Mouse (Mus musculus) embryonic stem cell, embryonic (primary cell): ENCODE data around the gene Akt1s1.

ENCODE experiments used
- CTCF ChIA-PET, 4 experiments: fragments of 300-600 bp in 2 of 4; fragments of 350-600 bp in 2 of 4; sonication (Branson Sonifier 250); formaldehyde crosslinking; loops; one replicate each; lab custom pipeline; 2022; ENCODE audit warnings: inconsistent platforms in 2 of 4; lab: Charles Lee
- POLR2A ChIA-PET, 4 experiments: fragments of 300-600 bp in 2 of 4; fragments of 350-600 bp in 2 of 4; sonication (Branson Sonifier 250); formaldehyde crosslinking; loops; one replicate each; lab custom pipeline; 2022; ENCODE audit warnings: antibody characterized with exemption in 4 of 4, inconsistent platforms in 1 of 4; lab: Charles Lee

Gene Akt1s1

GRCm38 (mm10) chr7:44839491-44840191 lies 9.2 kb upstream of the Akt1s1 start:
- ChIA-PET CTCF (interaction anchor here in 2 of 4 experiments (0.7 to 2.2 kb wide), 7 partner anchors 9 to 86 kb away, joined by 3 to 12 read pairs (median 4); partner anchors contain the start of genes Akt1s1 (in 1 of the 2) and Tbc1d17 (in 1 of the 2)), POLR2A (interaction anchor here (0.6 to 52.0 kb wide), 21 partner anchors 4 to 613 kb away, joined by 3 to 2007 read pairs (median 4); partner anchors contain the start of genes Akt1s1 (in 2 of the 4), Atf5 (in 2 of the 4), Il4i1 (in 2 of the 4) and Nup62 (in 2 of the 4))

DNA sequence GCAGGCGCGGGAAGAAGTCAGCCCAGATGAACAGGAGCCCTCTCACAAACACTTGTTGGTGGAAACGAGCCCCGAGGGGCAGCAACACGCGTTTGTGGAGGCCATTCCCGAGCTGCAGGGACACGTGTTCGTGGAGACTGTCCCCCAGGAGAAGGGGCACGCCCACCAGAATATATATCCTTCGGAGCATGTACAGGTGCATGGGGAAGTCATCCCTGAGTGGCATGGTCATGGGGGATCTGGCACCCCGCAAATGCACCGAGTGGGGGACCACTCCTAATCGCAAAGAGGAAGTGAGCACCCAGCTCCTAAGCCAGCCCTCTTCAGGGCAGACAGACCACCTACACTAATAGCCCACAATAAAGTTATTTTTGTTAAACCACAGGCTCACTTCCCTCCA lies 8.4 kb upstream of the Akt1s1 start:
- ChIA-PET CTCF (interaction anchor here in 1 of 4 experiments (0.5 kb wide), 1 partner anchor 594 kb away, joined by 3 read pairs; no protein-coding TSS in a partner anchor), POLR2A (interaction anchor here in 3 of 4 experiments (0.7 to 52.0 kb wide), 8 partner anchors 5 to 146 kb away, joined by 3 to 2007 read pairs (median 32); partner anchors contain the start of genes Akt1s1 (in 2 of the 3), Atf5 (in 2 of the 3), Il4i1 (in 2 of the 3) and Nup62 (in 2 of the 3))

GRCm38 (mm10) chr7:44841825-44842463 lies 6.8 kb upstream of the Akt1s1 start:
- CTCF ChIA-PET = interaction anchor here in 1 of 4 experiments (1.4 kb wide), 1 partner anchor 16 kb away, joined by 6 read pairs; no protein-coding TSS in a partner anchor
- POLR2A ChIA-PET = interaction anchor here in 3 of 4 experiments (0.8 to 52.0 kb wide), 7 partner anchors 6 to 90 kb away, joined by 3 to 2007 read pairs (median 51); partner anchors contain the start of genes Akt1s1 (in 2 of the 3), Atf5 (in 2 of the 3), Il4i1 (in 2 of the 3) and Nup62 (in 2 of the 3)

GRCm38 (mm10) chr7:44845006-44845405 lies 3.8 kb upstream of the Akt1s1 start:
- POLR2A ChIA-PET = interaction anchor here in 2 of 4 experiments (0.7 to 52.0 kb wide), 9 partner anchors 4 to 84 kb away, joined by 3 to 2007 read pairs (median 8); partner anchors contain the start of genes Atf5 (in 2 of the 2), Il4i1 (in 2 of the 2), Nup62 (in 2 of the 2) and Pnkp (in 2 of the 2)
- CTCF ChIA-PET = interaction anchor here in 1 of 4 experiments (0.9 to 1.0 kb wide), 2 partner anchors 23 to 140 kb away, joined by 3 read pairs; no protein-coding TSS in a partner anchor

DNA sequence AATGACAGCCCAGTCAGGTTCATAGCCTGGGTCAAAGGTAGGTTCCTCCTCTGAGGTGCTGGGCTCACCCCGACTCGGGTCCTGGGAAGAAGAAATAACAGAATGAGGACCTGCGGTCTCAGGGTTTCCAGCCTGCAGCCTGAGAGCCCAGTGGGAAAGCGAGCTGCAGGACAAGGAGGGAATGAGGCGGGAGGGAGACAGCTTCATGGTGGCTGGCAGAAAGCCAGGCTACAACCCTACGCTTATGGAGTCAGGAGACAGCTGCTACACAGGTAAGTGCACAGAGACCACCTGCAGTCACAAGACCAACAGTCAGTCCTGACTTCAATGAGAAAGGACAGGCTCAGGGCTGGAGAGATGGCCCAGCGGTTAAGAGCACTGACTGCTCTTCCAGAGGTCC lies 2.0 kb upstream of the Akt1s1 start:
- ChIA-PET CTCF (interaction anchor here in 2 of 4 experiments (0.6 to 0.7 kb wide), 2 partner anchors 155 to 205 kb away, joined by 3 to 4 read pairs; no protein-coding TSS in a partner anchor), POLR2A (interaction anchor here in 2 of 4 experiments (1.3 to 52.0 kb wide), 8 partner anchors 2 to 24 kb away, joined by 4 to 2007 read pairs (median 109); partner anchors contain the start of genes Atf5 (in 2 of the 2), Il4i1 (in 2 of the 2), Nup62 (in 2 of the 2) and Pnkp (in 2 of the 2))

DNA sequence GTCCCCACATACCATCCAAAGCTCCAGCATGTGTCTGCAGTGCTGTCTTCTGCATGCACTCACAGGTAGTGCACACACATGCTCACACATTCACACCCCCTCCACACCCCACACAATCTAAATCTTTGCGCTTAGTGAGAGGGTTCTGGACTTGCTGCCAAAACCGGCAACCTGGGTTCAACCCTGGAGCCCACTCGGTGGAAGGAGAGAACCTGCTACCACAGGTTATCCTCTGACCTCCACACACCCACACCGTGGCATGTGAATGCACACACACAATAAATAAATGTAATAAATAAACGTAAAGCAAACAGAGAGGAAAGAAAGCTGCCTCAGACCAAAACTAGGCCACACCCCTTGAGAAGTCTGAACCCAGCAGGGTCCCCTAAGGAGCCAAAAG lies 1.0 kb upstream of the Akt1s1 start:
- ChIA-PET POLR2A (interaction anchor here in 3 of 4 experiments (1.1 to 52.0 kb wide), 30 partner anchors 1 to 320 kb away, joined by 3 to 2007 read pairs (median 28); partner anchors contain the start of genes Ptov1 (in 3 of the 3), Atf5 (in 2 of the 3), Fuz (in 2 of the 3) and Il4i1 (in 2 of the 3)), CTCF (interaction anchor here in 2 of 4 experiments (0.6 to 1.5 kb wide), 7 partner anchors 10 to 587 kb away, joined by 3 to 9 read pairs (median 4); partner anchors contain the start of genes Flt3l (in 1 of the 2), Gm45713 (in 1 of the 2), Gys1 (in 1 of the 2) and Ptov1 (in 1 of the 2))

DNA sequence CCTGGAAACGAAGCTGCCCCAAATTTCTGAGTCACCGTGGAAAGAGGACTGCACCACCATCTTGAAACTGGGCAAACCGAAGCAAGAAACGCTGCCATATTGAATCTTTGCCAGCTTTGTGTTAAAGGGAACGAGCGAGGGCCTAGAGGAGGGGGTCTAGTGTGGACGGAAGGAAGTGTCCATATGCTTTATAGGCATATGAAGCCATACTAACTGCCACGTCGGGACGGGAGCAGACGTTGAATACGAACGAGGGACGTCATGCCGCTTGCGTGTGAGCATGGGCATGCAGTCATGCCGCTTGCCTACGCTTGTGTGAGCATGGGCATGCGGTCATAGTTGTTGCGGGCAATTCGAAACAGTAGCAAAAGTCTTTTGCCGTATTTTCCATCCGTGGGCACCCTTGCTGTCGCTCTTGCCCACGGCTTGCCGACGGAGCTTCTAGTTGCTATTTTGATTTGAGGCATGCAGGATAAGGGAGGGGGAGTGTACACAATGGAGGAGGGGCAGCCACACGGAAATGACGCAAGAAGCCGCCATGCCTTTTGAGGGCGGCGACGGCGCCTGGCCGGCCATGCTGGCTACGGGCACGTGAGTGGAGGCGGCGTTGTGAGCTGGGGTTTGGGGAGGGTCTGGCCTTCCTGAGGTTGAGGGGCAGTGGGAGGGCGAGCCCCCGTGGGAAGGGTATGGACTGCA lies 773 bp downstream of the Akt1s1 start:
- CTCF ChIA-PET = interaction anchor here (0.6 to 3.2 kb wide), 14 partner anchors 11 to 585 kb away, joined by 3 to 12 read pairs (median 5); partner anchors contain the start of genes Atf5 (in 1 of the 4), Gys1 (in 1 of the 4), Il4i1 (in 1 of the 4) and Izumo2 (in 1 of the 4)

DNA sequence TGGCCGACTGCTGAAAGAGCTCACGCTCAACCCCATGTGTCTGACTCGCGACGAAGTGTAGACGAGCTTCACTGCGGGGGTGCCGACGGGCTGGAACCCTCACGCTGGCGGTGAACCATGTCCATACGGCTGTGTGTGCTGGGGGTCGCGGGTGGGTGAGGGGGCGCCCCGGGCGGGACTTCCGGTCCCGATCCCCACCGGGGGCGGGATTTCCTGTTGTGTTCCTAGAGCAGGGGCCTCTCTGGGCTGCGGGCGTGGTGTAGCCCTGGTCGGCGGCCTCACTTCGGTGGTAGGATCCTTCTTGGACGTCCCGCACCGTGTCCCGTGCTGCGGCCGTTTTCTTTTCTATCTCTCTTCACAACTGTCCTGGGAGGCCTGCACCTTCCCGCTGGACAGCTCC lies 1.4 kb downstream of the Akt1s1 start:
- ChIA-PET POLR2A (interaction anchor here (0.6 to 52.0 kb wide), 129 partner anchors 1 to 865 kb away, joined by 3 to 2007 read pairs (median 5); partner anchors contain the start of genes Atf5 (in 4 of the 4), Il4i1 (in 4 of the 4), Izumo2 (in 4 of the 4) and Nup62 (in 4 of the 4)), CTCF (interaction anchor here (0.6 to 3.2 kb wide), 10 partner anchors 10 to 356 kb away, joined by 3 to 12 read pairs (median 5); partner anchors contain the start of gene Izumo2 (in 1 of the 4))

More for the DNA sequence above, 773 bp downstream of the Akt1s1 start:
- POLR2A ChIA-PET = interaction anchor here (0.6 to 52.0 kb wide), 151 partner anchors 1 to 867 kb away, joined by 3 to 2007 read pairs (median 5); partner anchors contain the start of genes Atf5 (in 4 of the 4), Il4i1 (in 4 of the 4), Izumo2 (in 4 of the 4) and Nup62 (in 4 of the 4)

- ChIA-PET POLR2A (interaction anchor here (0.5 to 52.0 kb wide), 59 partner anchors 2 to 360 kb away, joined by 3 to 2007 read pairs (median 10); partner anchors contain the start of genes Atf5 (in 4 of the 4), Il4i1 (in 4 of the 4), Nup62 (in 4 of the 4) and Ptov1 (in 4 of the 4)), CTCF (interaction anchor here in 2 of 4 experiments (0.9 to 3.2 kb wide), 7 partner anchors 10 to 142 kb away, joined by 3 to 12 read pairs (median 3); partner anchors contain the start of gene Izumo2 (in 1 of the 2))
These were observed 2.2 kb downstream of the Akt1s1 start for GRCm38 (mm10) chr7:44850789-44851624.

DNA sequence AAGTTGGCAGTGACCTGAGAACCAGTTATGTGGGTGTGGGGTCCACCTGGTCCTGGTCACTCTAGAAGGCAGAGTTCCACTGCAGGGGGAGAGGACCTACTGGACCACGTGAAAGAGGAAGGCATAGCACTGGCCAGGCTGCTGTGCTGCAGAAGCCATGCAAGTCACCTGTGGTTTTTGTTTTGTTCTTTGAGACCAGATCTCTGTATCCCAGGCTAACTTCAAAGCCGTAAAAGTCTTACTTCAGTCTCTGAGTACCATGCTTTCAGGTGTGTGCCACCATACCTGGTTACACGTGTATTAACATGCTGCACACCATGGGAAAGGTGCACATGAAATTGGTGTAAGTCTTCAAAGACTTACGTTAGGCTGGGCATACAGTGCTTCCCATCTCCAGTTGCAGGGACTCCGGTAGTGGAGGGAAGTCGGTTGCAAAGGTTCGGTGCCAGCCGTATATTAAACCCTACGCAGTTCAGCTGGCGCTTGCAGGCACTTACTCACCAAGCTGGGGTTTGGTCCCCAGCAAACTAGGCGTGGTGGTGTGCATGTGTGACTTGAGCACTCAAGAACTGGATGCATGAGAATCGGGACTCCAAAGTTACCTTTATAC lies 2.9 kb downstream of the Akt1s1 start:
- ChIA-PET POLR2A (interaction anchor here in 3 of 4 experiments (0.5 to 52.0 kb wide), 21 partner anchors 3 to 164 kb away, joined by 3 to 2007 read pairs (median 34); partner anchors contain the start of genes Atf5 (in 3 of the 3), Il4i1 (in 3 of the 3), Nup62 (in 3 of the 3) and Ptov1 (in 3 of the 3)), CTCF (interaction anchor here in 2 of 4 experiments (1.0 to 3.2 kb wide), 4 partner anchors 9 to 124 kb away, joined by 3 to 12 read pairs (median 3); no protein-coding TSS in a partner anchor)

- ChIA-PET CTCF (interaction anchor here in 2 of 4 experiments (1.1 to 3.2 kb wide), 3 partner anchors 8 to 28 kb away, joined by 3 to 12 read pairs (median 4); no protein-coding TSS in a partner anchor), POLR2A (interaction anchor here in 3 of 4 experiments (0.6 to 52.0 kb wide), 14 partner anchors 3 to 211 kb away, joined by 3 to 2007 read pairs (median 26); partner anchors contain the start of genes Ptov1 (in 3 of the 3), Atf5 (in 2 of the 3), Il4i1 (in 2 of the 3) and Nup62 (in 2 of the 3))
These were observed 3.7 kb downstream of the Akt1s1 start for GRCm38 (mm10) chr7:44852259-44853027.

- ChIA-PET POLR2A (interaction anchor here in 2 of 4 experiments (0.6 to 52.0 kb wide), 13 partner anchors 4 to 210 kb away, joined by 3 to 2007 read pairs (median 12); partner anchors contain the start of genes Atf5 (in 2 of the 2), Il4i1 (in 2 of the 2), Nup62 (in 2 of the 2) and Ptov1 (in 2 of the 2)), CTCF (interaction anchor here in 2 of 4 experiments (1.1 to 1.7 kb wide), 2 partner anchors 7 to 28 kb away, joined by 3 to 4 read pairs; no protein-coding TSS in a partner anchor)
These were observed 4.3 kb downstream of the Akt1s1 start for GRCm38 (mm10) chr7:44853065-44853464.

- POLR2A ChIA-PET = interaction anchor here (0.6 to 52.0 kb wide), 29 partner anchors 5 to 270 kb away, joined by 3 to 2007 read pairs (median 5); partner anchors contain the start of genes Atf5 (in 3 of the 4), Il4i1 (in 3 of the 4), Nup62 (in 3 of the 4) and Ptov1 (in 3 of the 4)
- CTCF ChIA-PET = interaction anchor here in 3 of 4 experiments (0.6 to 1.7 kb wide), 7 partner anchors 16 to 229 kb away, joined by 4 to 5 read pairs (median 4); partner anchors contain the start of gene Ptov1 (in 1 of the 3)
These were observed 5.0 kb downstream of the Akt1s1 start for GRCm38 (mm10) chr7:44853596-44854355.
